Mouse (Mus musculus) mouse trophoblast stem cell (cell line): ENCODE results near the gene Ngf.

Experiments
- in situ Hi-C, 2 experiments: fragments of 300-500 bp; cut with MseI, MboI; formaldehyde crosslinking; loops; 2 replicates in 1 of 2; 3 replicates in 1 of 2; pipeline ENCODE4 v1.15.1; 2025

Ngf gene

GRCm38 (mm10) chr3:102469713-102470448 is at the start of gene Ngf:
Gene Ngf, plus strand, starts transcription at chr3:102469919.
- in situ Hi-C loops: no loop called here

GRCm38 (mm10) chr3:102445567-102445966 is 24.2 kb upstream of the Ngf start:
- in situ Hi-C loops: no loop called here

- in situ Hi-C loops: no loop called here
Observed at GRCm38 (mm10) chr3:102446691-102447090, 23.0 kb upstream of the Ngf start.

- in situ Hi-C loops: no loop called here
Observed at GRCm38 (mm10) chr3:102454566-102454965, 15.2 kb upstream of the Ngf start.

- in situ Hi-C loops: no loop called here
Observed at GRCm38 (mm10) chr3:102460528-102460927, 9.2 kb upstream of the Ngf start.

- in situ Hi-C loops: no loop called here
Observed at GRCm38 (mm10) chr3:102460986-102461385, 8.7 kb upstream of the Ngf start.

GRCm38 (mm10) chr3:102462703-102463336 is 6.9 kb upstream of the Ngf start:
- in situ Hi-C loops: no loop called here

GRCm38 (mm10) chr3:102463339-102463738 is 6.4 kb upstream of the Ngf start:
- in situ Hi-C loops: no loop called here

- in situ Hi-C loops: no loop called here
Observed at GRCm38 (mm10) chr3:102466587-102466986, 3.1 kb upstream of the Ngf start.

- in situ Hi-C loops: no loop called here
Observed at GRCm38 (mm10) chr3:102467121-102467520, 2.6 kb upstream of the Ngf start.

GRCm38 (mm10) chr3:102471251-102471650 is 1.5 kb downstream of the Ngf start:
- in situ Hi-C loops: no loop called here

- in situ Hi-C loops: no loop called here
Observed at GRCm38 (mm10) chr3:102471799-102472198, 2.1 kb downstream of the Ngf start.

GRCm38 (mm10) chr3:102474275-102475155 is 4.8 kb downstream of the Ngf start:
- in situ Hi-C loops: no loop called here

GRCm38 (mm10) chr3:102477917-102478694 is 8.4 kb downstream of the Ngf start:
- in situ Hi-C loops: no loop called here

GRCm38 (mm10) chr3:102490393-102491123 is 20.8 kb downstream of the Ngf start:
- in situ Hi-C loops: no loop called here

- in situ Hi-C loops: no loop called here
Observed at GRCm38 (mm10) chr3:102498113-102498512, 28.4 kb downstream of the Ngf start.

- in situ Hi-C loops: no loop called here
Observed at GRCm38 (mm10) chr3:102498931-102499330, 29.2 kb downstream of the Ngf start.

GRCm38 (mm10) chr3:102500031-102500430 is 30.3 kb downstream of the Ngf start:
- in situ Hi-C loops: no loop called here

- in situ Hi-C loops: no loop called here
Observed at GRCm38 (mm10) chr3:102501186-102501585, 31.5 kb downstream of the Ngf start.

GRCm38 (mm10) chr3:102505129-102505528 is 35.4 kb downstream of the Ngf start:
- in situ Hi-C loops: no loop called here

GRCm38 (mm10) chr3:102506061-102506460 is 36.3 kb downstream of the Ngf start:
- in situ Hi-C loops: no loop called here
